Mouse (Mus musculus): ENCODE data around the gene Lct. TPM values are rescaled to one million over a fixed set of nuclear protein-coding genes. Genes with fewer than 3 reads are reported as not detected.

Lct gene
- 0.44 and 1.1 TPM in 2 replicates for polyA plus RNA-seq (2015; fragmentation: Nextera tagmentation; extraction: Ambion mirVana)

GRCm38 (mm10) chr1:128328218-128328617 lies at the start of gene Lct:
Gene Lct (minus strand): TSS chr1:128328318.

GRCm38 (mm10) chr1:128359554-128360376 lies 31.6 kb upstream of the Lct start, which contains the start of gene Mcm6:
Gene Mcm6 (minus strand): TSS chr1:128359664.

GRCm38 (mm10) chr1:128243627-128243995 lies 84.5 kb downstream of the Lct start, which contains the start of gene Ubxn4:
Gene Ubxn4 (plus strand): TSS chr1:128243964.

Other genes with a start within 250 kb of the Lct start
- gene Zranb3, start 225.3 kb downstream of the Lct start, polyA plus RNA-seq (2015; fragmentation: Nextera tagmentation; extraction: Ambion mirVana): 2.3 TPM in 2 replicates
- gene R3hdm1, start 225.0 kb downstream of the Lct start, polyA plus RNA-seq (2015; fragmentation: Nextera tagmentation; extraction: Ambion mirVana): 97.3 and 104 TPM in 2 replicates
- 75.5 and 81.3 TPM in 2 replicates for gene Ubxn4, start 84.4 kb downstream of the Lct start, polyA plus RNA-seq (2015; fragmentation: Nextera tagmentation; extraction: Ambion mirVana)
- gene Mcm6, start 31.3 kb upstream of the Lct start, polyA plus RNA-seq (2015; fragmentation: Nextera tagmentation; extraction: Ambion mirVana): 32.1 and 34.0 TPM in 2 replicates
- 109 and 113 TPM in 2 replicates for gene Dars, start 89.0 kb upstream of the Lct start, polyA plus RNA-seq (2015; fragmentation: Nextera tagmentation; extraction: Ambion mirVana)

Data from neural tube, postnatal 0 days (tissue).